Mouse (Mus musculus): ENCODE data around the gene Gm6763. TPM values are rescaled to one million over a fixed set of nuclear protein-coding genes. Genes with fewer than 3 reads are reported as not detected.
"Not testable (repeated sequence)": the region's sequence is repeated elsewhere in the genome, so short reads cannot be mapped to it uniquely, and the experiment has no call there.

Gm6763 gene
- polyA plus RNA-seq, 2 experiments = not detected

DNA sequence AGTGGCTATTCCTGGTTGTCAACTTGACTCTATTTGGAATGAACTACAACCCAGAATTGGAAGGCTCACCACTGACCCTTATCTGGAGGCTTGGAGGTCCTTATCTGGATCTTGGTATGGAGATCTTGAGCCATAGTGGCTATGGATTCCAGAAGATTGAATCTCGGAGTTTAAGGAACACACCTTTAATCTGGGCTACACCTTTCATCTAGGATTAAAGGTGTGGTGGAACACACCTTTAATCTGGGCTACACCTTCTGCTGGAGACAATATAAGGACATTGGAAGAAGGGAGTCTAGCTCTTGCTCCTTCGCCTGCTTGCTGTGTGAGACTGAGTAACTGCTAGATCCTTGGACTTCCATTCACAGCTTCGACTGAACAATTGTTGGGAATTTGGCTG lies 42.4 kb downstream of the Gm6763 start, which contains the start of gene Gm4340:
Gene Gm4340, plus strand, starts transcription at position 301 of the 400 bp plus-strand sequence.
- ATAC-seq (ENCODE audit: low FRiP score, low read depth); H3K9ac ChIP-seq (ENCODE audit: low read depth, low read length, severe bottlenecking); H3K36me3 ChIP-seq (ENCODE audit: control insufficient read depth, insufficient read depth, low read length); H3K4me3 ChIP-seq (replicated peaks; ENCODE audit: low read length); H3K9me3 ChIP-seq (ENCODE audit: control insufficient read depth, low read length); H3K4me1 ChIP-seq (ENCODE audit: control insufficient read depth, insufficient read depth, low read length); H3K27me3 ChIP-seq (ENCODE audit: control insufficient read depth, insufficient read depth, low read length); H3K4me2 ChIP-seq (replicated peaks; ENCODE audit: low read depth, low read length, severe bottlenecking); H3K27ac ChIP-seq (replicated peaks; ENCODE audit: low read depth, low read length); DNase-seq (ENCODE audit: low spot score): not testable (repeated sequence)
- no CpG with 5 or more reads among the region's 3 CpGs for WGBS

Other genes with a start within 250 kb of the Gm6763 start
- not detected in 2 replicates for gene Gm21293, start 8.5 kb upstream of the Gm6763 start, polyA plus RNA-seq (2012; rRNA removed)
- not detected in 2 replicates for gene Gm21293, start 8.5 kb upstream of the Gm6763 start, polyA plus RNA-seq (2014; fragmentation: Nextera tagmentation; extraction: Ambion mirVana)
- not detected in 2 replicates for gene Gm8764, start 8.5 kb downstream of the Gm6763 start, polyA plus RNA-seq (2012; rRNA removed)
- gene Gm8764, start 8.5 kb downstream of the Gm6763 start, polyA plus RNA-seq (2014; fragmentation: Nextera tagmentation; extraction: Ambion mirVana) = not detected in 2 replicates
- not detected in 2 replicates for gene Gm21304, start 17.0 kb downstream of the Gm6763 start, polyA plus RNA-seq (2012; rRNA removed)
- gene Gm21304, start 17.0 kb downstream of the Gm6763 start, polyA plus RNA-seq (2014; fragmentation: Nextera tagmentation; extraction: Ambion mirVana) = not detected in 2 replicates
- 0.09 TPM in 1 of 2 replicates, not detected in the other for gene Gm21312, start 25.5 kb downstream of the Gm6763 start, polyA plus RNA-seq (2012; rRNA removed)
- not detected in 2 replicates for gene Gm21312, start 25.5 kb downstream of the Gm6763 start, polyA plus RNA-seq (2014; fragmentation: Nextera tagmentation; extraction: Ambion mirVana)
- gene Gm20765, start 34.0 kb downstream of the Gm6763 start, polyA plus RNA-seq (2012; rRNA removed) = 0.09 TPM in 1 of 2 replicates, not detected in the other
- not detected in 2 replicates for gene Gm20765, start 34.0 kb downstream of the Gm6763 start, polyA plus RNA-seq (2014; fragmentation: Nextera tagmentation; extraction: Ambion mirVana)
- gene Gm4340, start 42.5 kb downstream of the Gm6763 start, polyA plus RNA-seq (2012; rRNA removed) = not detected in 2 replicates
- gene Gm4340, start 42.5 kb downstream of the Gm6763 start, polyA plus RNA-seq (2014; fragmentation: Nextera tagmentation; extraction: Ambion mirVana) = not detected in 2 replicates

Measured in limb, embryonic 14.5 days (tissue).